Mouse (Mus musculus) E14TG2a.4 (cell line): ENCODE measurements around the gene St3gal6.

Source experiments
- CTCF ChIP-seq: conservative IDR thresholded peaks from 2 replicates; pipeline ENCODE4 v1.5.1; 2014; ENCODE audit warnings: low read length
- NANOG ChIP-seq: IDR thresholded peaks from 2 replicates; pipeline ENCODE4 v1.6.1; 2014; ENCODE audit warnings: borderline replicate concordance, low read length, mixed read lengths

- TF ChIP-seq CTCF = no peak
- TF ChIP-seq NANOG = no peak
Measured at GRCm38 (mm10) chr16:58501760-58502301, 22.2 kb downstream of the St3gal6 start.
